Mouse (Mus musculus): ENCODE results near the gene Prkch.

GRCm38 (mm10) chr12:73548259-73548658, 36.3 kb upstream of the Prkch start:
- TF ChIP-seq CTCF (conservative IDR thresholded peaks at IDR 0.05; ENCODE audit: low read length) (no peak), POU5F1 (IDR thresholded peaks at IDR 0.05; ENCODE audit: borderline replicate concordance, low read length) (no peak), NANOG (IDR thresholded peaks at IDR 0.05; ENCODE audit: borderline replicate concordance, low read length) (no peak)

Data from E14TG2a.4 (cell line).